Mouse (Mus musculus) cerebellum, postnatal 25 days (tissue): ENCODE results near the gene Mndal.
"Not testable (repeated sequence)": the region's sequence is repeated elsewhere in the genome, so short reads cannot be mapped to it uniquely, and the experiment has no call there.

ENCODE experiments used
- DNase-seq, 2 experiments: peaks; one replicate each; pipeline ENCODE4 v3.0.0; 2021; ENCODE audit warnings: mixed read lengths in 2 of 2

Mndal gene

DNA sequence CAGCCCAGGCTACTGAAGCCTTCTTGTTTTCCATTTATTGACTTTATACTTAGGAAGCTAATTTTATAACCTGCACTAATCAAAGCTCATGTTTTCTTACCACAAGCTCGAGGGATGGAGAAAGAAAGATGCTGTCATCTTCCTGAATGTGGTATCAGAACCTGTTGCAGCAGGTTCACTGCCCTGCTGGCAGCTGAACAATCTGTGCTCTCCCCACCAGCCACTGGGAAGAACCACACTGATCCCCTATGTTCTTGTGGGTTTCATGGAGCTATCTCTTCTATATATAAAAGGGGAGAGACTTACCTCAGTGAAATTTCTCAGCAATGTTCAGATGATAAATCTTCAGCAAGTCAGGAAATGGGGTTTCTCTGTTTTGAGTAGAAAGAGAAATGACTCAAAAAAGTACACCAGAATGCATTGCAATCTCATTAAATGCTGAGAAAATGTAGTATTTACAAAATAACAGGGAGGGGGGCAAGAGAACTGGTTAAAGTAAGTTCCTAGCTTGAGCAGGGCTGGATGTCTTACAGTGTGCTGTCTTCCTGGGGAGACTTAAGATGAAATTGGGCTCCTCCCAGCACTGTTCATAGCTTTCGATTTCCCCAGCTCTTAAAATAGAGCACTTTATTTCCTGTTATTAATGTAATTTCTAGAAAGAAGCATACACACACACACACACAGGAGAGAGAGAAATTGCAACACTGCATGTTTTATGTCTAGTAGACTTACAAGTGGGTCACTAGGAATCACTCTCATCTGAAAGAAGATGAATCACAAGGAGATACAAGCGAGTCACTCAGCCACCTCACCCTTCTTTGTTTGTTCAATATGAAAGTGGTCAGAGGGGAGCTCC is at the start of gene Mndal, which contains the start of gene Ifi203:
TSS of gene Mndal (minus strand) at position 568 of the 856 bp plus-strand sequence.
TSS of gene Ifi203 (minus strand) at position 749 of the 856 bp plus-strand sequence.
- peak in 1 of 2 experiments; percentile 4 for DNase-seq

DNA sequence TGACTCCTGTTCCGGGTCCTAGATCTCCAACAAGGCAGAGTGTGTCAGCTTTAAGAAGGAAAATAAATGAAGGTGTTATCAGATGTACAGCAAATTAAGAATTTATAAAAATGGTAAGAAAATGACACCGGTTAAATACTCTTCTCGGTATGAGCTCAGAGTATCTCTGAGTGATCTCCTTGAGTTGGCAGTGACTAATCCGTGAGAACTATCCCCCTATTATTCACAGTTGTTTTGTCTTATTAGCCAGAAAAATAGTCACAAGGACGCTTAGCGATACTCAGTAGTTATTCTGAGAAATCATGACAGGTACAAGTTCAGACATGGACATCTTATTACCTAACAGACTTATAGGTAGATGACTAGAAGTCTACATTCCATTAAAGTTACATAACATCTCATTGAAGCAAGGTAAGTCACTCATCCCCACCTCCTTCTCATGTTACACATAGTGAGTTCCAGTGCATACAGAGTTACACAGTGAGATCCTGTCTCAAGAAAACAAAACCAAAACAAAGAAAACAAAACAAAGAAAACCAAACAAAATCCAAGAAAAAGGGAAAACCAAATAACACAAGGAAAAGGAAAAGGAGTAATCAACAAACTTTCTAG is 40.5 kb upstream of the Mndal start, which contains the start of gene Ifi202b:
TSS of gene Ifi202b (minus strand) at position 51 of the 612 bp plus-strand sequence.
- DNase-seq: not testable (repeated sequence)

DNA sequence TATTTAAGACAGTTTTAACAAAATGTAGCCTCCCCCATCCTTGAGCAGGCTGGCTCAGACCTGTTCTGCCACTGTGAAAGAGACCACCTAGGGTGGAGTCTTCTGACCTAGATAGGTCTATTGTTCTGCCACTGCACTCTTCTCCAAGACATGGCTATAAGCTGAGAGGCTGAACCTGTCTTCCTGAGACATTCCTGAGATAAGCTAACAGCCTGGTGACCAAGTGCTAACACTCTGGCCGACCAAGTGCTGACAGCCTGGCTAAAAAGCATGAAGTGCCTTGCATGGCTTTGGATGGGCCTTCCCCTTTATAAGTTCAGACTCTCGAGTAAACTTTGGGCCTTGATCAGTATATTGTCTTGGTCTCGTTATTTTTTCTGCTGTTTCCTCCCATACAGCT is 38.7 kb upstream of the Mndal start:
- not testable (repeated sequence) for DNase-seq

DNA sequence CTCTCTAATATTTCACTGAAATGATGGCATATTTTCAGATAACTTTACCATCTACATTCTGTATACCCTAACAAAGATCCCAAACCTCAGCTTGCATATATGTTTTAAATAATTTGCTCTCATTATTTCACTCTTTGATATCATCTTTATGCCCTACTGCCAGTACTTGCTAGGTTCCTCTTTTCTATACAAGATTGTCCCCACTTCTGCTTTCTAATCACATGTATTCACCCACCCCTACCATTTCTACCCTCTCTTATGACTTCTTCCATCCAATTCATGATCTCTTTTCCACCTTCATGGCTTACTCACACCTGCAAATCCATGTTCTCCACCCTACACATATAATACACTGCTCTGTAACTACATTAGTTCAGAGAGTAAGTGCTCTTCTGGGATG is 35.3 kb upstream of the Mndal start:
- DNase-seq: no peak

DNA sequence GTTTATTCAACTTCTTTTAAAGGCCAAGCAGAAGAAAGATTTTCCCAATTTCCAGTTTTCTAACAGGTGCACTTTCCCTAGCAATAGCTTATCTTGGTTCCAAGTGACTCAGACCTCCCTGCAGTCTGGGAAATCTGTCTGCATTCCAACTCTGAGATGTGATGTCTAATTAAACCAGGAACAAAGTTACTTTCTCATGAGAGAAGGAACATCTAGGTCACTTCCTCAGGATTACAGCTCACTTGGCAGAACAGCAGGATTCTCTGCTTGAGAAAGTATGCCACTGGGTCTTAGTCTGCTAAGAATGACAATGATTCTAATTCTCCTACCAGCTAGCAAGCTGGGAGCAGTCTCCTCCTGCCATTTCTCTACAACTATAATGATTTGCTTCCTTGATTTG is 30.8 kb upstream of the Mndal start:
- no peak for DNase-seq

DNA sequence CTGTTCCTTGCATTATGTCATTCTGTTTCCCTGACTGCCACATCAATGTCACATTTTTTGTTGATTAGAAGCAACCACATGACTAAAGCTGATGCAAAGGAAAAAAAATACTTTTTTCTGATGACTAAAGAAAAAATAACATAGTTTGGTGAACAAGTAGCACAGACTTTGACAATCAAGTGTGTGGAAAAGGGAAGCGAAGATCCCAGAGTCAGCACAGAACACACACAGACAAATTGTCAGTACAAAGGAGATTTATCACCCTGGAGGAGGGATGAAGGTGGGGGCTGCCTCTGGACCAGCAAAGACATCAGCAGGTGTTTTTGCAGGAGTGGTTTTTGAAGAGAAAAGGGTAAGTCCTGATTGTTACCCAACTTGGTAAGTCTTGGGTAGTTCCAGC is 19.2 kb upstream of the Mndal start:
- not testable (repeated sequence) for DNase-seq

DNA sequence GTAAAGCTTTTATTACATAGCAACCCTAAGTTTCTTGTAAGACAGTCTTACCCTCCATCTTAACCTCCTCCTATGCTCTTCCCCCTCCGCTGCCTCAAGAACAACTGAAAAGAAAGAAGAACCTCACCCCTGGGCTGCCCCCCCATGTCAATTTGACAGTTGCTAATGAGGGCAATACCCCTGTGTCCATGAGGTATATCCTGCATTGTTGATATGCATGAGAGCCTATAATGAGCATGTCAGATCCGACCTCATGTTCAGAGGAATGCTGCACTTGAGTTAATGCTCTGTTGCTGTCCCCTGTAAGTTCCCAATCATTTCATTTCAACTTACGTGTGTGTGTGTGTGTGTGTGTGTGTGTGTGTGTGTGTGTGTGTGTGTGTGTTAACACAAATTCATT is 17.7 kb upstream of the Mndal start:
- DNase-seq: not testable (repeated sequence)

DNA sequence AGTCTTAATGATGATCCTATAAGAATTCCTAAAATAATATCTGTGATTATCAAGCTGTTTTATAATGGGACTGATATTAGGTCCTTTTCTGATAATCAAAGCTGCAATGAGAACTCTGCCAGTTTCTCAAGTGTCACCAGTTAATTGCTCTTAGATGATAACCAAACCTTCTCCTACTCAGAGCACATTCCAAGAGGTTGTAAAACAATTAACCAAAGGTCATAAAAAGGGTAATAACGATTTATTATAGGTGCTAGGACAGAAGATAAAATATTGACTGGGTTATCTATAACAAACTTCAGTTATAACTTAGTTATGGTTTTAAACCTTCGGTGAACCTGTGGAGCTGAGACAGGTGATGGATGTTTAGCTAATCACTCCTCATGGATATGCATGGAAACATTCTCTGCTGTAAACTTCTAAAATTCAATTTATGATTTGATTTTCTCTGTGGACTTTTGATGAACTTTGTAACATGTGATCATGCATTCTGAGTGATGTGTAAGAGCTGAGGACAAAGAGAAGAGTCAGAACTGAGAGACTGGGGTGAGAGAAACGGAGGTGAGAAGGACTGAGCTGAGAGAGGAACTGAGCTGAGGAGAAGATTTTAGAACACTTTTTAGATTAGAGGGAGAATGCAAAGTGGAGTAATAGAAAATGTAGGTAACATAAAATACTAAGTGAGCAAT is 13.7 kb upstream of the Mndal start:
- not testable (repeated sequence) for DNase-seq

DNA sequence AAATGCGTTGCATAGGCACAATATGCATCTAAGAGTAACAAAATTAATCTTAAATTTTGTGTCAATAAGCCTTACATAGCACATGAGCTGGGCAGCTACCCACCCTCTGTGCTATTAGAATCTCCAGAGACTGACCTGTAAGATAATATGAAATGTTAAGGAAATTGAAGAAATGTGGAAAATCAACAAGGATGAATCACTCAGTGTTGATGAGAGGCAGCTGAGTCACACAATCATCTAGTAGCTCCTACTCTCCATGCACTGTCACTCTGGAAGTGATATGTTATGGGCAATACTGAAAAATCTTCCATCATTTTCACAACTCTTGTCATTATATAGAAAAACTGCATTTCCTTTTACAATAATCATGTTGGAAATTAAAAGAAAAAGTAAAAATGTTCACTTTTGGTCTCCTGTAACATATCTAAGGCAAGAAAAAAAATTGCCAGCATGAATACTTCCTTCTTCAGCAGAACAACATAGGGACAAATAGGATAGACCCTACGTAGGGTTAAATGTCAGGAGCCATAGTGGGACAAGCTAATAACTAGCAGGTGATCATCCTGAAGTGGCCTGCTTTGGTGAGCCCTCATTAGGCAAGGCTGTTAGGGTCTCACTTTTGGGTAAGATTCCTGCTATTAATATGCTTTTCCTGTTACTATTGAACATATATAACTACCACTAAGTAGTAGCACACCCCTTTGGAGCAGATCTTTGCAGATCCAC is 12.9 kb upstream of the Mndal start:
- no peak for DNase-seq

DNA sequence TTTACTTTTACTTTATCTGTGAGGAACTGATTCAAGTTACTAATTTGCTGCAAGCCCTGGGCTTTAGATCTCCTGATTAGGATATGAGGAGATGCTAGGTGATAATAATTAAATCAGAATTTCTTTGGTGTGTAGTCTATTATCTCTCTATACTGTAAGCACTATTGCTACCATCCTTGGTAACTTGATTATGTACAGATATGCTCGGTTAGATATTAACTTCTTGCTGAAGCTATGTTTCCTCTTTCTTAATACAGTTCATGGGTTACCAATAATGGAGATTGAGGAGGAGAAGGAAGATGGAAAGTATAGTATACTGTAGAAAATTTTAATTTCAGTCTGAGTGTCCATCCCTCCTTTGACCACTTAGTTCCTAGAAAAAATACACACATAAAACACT is 11.3 kb upstream of the Mndal start:
- no peak for DNase-seq

DNA sequence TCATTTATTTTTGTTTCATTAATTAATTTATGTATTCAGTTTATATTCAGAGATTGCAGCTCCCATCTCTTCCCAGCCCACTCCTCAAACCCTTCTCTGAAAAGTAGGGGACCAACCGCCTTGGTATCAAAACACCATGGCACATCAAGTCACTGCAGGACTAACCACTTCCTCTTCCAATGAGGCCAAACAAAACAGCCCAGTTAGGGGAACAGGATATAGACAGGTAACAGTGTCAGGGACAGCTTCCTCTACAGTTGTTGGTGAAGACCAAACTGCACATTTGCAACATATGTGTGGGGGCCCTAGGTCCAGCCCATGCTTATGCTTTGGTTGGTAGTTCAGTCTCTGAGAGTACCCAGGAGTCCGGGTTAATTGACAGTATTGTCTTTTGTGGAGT is 6.8 kb upstream of the Mndal start:
- not testable (repeated sequence) for DNase-seq

DNA sequence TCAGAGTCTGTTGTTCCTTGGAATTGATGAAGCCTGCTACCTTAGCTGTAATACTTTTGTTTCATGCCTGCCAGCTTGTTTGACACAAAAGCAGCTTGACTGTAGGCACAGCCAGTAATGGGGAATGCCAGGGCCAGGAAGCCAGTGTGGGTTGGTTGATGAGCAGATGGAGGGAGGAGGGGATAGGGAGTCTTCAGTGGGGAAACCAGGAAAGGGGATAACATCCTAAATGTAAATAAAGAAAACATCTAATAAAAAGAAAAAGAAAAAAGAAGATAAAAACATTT is 432 bp upstream of the Mndal start:
- DNase-seq: peak; percentile 27 to 48

DNA sequence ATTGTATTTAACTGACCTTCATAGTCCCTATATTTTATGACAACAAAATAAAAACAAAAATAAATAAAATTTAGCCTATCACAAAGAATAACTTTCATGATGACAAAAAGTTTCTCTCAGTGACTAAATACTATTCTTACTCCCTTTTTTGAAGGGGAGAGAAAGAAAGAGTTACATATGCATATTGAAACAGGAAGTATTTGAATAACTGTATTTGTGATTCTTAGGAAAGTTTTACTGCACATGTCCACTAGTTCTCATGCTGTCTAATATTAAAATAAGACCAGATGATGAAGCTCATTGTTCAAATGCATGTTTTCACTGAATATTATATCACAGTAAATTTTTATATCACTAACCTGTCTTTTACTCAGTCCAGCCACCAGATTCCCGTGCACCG is 769 bp downstream of the Mndal start:
- DNase-seq: not testable (repeated sequence)

DNA sequence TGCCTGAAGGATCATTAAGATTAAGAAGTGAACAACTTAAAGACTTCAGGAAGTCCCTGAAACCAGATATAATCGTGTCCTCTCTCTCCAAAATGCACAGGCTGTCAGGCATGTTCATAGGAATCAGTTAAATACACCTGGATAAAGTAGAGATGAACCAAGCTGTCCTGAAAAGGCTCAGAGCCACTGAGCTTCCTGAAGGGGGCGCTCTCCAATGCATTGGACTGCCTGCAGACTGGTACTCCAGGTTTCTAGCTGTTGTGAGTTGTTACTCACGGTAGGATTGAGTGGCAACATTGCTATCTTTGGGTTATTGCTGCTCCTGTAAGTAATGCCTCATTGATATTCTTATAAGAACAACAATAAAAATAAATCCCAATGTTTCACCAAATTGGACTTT is 23.0 kb downstream of the Mndal start:
- DNase-seq: not testable (repeated sequence)

DNA sequence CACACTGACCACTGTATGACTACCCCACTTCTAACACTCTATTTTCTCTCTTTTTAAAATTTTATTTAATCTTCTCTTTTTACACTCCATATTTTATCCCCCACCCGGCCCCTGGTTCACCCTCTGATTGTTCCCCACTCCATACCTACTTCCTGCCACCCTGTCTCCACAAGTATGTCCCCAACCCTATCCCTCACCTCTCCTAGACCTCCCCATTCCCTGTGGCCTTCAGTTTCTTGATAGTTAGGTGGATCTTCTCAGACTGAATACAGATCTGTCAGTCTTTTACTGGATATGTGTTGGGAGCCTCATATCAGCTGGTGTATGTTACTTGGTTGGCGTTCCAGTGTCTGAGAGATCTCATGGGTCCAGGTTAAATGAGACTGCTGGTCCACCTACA is 27.7 kb downstream of the Mndal start:
- DNase-seq: no peak

DNA sequence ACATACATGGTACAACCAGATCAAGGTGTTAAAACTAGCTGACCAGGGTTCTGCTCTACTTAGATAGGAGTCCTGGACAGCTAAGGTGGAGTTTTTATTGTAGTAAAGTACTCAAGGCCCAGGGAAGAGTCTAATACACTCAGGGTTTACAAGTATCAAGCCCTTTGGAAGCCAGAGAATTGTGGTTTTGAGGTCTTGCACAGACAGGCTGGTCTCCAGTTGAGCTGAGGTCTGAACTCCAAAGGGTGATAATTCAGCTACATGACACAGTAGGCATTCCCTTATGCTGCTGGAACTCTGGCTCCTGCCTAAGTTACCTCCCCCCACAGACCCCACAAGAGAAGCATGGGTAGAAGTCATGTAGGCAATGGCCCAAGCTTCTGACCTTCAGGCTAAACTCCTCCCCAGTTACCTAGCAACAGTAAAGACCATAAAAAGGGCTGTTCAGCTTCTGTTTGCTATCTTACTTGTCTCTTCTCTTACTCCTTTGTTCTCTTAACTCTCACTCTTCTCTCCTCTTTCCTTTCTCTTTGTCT is 29.0 kb downstream of the Mndal start:
- DNase-seq: not testable (repeated sequence)

DNA sequence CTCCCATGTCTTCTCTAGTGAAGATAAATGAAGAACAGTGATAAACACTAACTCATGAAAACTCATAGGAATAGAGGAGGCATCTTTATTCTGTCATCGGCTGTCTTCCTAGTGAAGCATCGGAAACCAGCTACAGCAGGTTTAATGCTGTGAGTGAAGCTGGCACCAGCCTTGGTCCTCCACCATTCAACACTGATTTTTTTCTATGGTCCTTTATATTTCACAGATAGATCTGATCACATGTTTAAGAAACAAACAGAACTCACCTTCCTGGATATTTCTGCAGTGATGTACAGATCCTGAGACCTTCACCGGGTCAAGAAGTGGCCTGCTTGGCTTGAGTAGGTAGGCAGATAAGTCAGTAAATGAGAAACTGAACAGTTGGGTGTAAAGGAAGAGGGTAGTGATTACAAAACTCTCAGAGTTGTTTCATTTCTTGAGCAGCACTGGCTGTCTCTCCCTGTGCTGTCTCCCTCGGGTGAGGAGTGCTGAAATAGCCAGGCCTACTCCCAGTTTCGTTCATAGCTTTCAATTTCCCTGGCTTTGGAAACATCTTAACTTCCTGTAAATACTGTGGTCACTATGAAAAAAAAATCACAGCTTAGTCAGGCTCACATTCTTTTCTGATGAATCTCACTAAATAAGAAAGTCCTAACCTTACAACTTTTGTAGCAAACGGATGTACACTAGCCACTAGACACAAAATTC is 29.6 kb downstream of the Mndal start, which contains the start of gene Ifi211:
TSS of gene Ifi211 (minus strand) at position 499 of the 708 bp plus-strand sequence.
- DNase-seq: not testable (repeated sequence)

DNA sequence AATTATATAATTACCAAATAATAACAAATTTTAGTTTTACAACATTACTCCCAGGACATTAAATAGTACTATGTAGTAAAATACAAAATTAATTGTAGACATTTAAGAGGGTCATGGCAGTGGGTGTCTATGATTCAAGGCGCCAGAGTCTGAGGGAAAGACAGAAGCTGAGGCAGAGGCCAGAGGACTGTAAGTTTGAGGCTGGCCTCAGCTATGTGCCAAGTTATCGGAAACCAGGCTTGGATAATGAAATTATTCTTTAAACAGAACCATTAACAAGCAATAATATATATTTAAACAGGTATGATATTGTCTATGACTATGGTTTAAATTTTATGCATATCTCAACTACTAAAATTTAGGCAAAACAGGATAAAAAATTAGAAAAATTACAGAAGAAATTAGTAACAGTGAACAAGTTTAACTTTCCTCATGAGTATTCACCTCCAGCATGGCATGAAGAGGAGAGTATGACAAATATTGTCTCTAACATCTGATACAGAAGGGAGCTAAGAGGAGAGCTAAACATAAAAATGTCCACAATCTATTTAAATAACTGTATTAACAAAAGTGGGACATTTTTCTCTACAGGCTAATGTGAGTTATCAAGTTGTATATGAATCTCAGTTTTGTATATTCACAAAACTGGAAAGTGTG is 30.4 kb downstream of the Mndal start:
- no peak for DNase-seq

DNA sequence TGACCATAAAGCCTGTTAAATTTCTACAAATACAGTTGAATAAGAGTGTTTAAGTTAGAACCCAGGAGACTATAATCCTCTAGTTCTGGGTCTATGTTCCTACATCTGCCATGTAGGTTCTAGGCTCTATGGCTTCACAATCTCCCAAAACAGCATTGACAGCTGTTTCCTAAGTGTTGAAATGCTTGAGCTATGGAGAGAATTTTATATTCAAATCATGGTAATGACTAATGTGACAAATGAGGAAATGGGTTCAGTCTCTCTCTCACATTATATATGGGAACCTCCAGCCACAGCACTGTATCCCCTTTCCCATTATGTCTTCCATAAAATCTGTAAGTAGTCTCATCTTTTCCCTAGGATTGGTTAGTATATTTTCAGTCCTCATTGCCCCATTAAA is 33.9 kb downstream of the Mndal start:
- not testable (repeated sequence) for DNase-seq

DNA sequence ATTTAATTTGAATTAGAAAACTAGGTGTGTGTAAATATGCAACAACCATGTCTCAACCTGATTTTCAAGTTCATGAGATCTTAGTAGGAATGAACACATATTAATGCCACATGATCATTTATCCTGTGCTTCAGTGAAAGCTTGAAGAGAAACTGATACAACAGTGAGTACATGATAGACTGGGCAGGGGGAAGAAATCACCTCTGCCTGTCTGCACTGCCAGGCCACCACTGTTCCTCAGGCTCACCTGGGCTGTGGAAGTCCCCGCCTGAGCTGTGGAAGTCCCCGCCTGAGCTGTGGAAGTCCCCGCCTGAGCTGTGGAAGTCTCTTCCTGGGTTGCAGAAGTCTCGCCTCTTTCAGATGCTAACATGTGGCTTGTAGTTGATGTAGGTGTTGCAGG is 36.4 kb downstream of the Mndal start:
- not testable (repeated sequence) for DNase-seq

DNA sequence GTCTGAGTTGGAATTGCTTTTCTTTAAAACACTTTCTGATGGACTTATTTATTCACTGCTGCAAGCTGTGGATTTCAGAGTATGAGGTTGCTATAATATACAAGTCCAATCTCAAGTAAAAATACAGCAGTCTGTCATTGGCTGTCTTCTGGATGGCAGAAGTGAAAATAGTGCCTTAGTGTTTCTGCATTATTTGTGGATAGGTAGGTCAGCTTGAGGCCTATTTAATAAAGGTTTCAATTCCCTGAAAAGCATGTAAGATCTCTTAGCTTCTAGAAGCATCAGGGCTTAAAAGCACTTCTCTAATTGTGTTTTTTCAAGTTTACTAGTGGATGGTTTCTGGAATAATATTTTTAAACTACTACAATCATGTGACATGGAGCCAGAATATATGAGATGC is 52.5 kb downstream of the Mndal start:
- not testable (repeated sequence) for DNase-seq
